In genomic region chr17:36231318-36231717, GRCm38 (mm10) we compare ENCODE assay signal across 9 mouse cellular contexts. TPM values are rescaled to one million over a fixed set of nuclear protein-coding genes. Genes with fewer than 3 reads are reported as not detected.
DNase-seq lines count a peak whose midpoint lies in the region; ATAC-seq lines count a peak whose summit lies in the region.
"Had no signal": no experiment of that assay in that cellular context is flagged by ENCODE, and none has a peak within 500 bp of the region (broad histone marks: within the 10 kb centered on the region; RNA-seq: fewer than 3 reads in every experiment).

No protein-coding gene starts in this region.

- H3K27ac ChIP-seq in liver, embryonic 11.5 days (ENCODE audit: low read depth, low read length): no peak overlapping the region
- H3K27ac ChIP-seq: hindbrain, embryonic 15.5 days had no signal

- 4% methylated on average over 36 of the region's 36 CpGs for WGBS in liver, embryonic 11.5 days

- no peaks in the 10 kb centered on the region for H3K9me3 ChIP-seq in liver, embryonic 11.5 days (ENCODE audit: control insufficient read depth, low read length)
- H3K9me3 ChIP-seq: hindbrain, embryonic 15.5 days had no signal

- no peak overlapping the region for H3K4me2 ChIP-seq in liver, embryonic 11.5 days
- H3K4me2 ChIP-seq: hindbrain, embryonic 15.5 days had no signal

- no peak overlapping the region for H3K9ac ChIP-seq in liver, embryonic 11.5 days (ENCODE audit: low read depth, low read length)
- H3K9ac ChIP-seq: hindbrain, embryonic 15.5 days had no signal

- intact Hi-C loops in heart, postnatal 14 days (cut with DNase I): no loop called here

- ATAC-seq in liver, embryonic 11.5 days (replicated peaks; ENCODE audit: low FRiP score): no peak

- peak; percentile 40 for DNase-seq in layer of hippocampus, adult 11-12 months (ENCODE audit: low spot score)
- no peak for DNase-seq in layer of hippocampus, adult 9-11 months
- peak; percentile 95 for DNase-seq in R1 (ENCODE audit: low read depth, low spot score)
- peak; percentile 62 to 82 for DNase-seq in cerebellum, postnatal 4 days (ENCODE audit: low spot score in 2 of 2)
- peak; percentile 85 to 87 for DNase-seq in heart, postnatal 14 days
- peak; percentile 100 for DNase-seq in liver, embryonic 11.5 days (ENCODE audit: low spot score)
- DNase-seq in right cerebral cortex, postnatal 25 days: peak; percentile 59
- peak; percentile 80 for DNase-seq in urinary bladder, postnatal 25 days (ENCODE audit: low spot score)

- H3K4me1 ChIP-seq in liver, embryonic 11.5 days (replicated peaks; ENCODE audit: control insufficient read depth, insufficient read depth, low read length): no peaks in the 10 kb centered on the region
- H3K4me1 ChIP-seq: hindbrain, embryonic 15.5 days had no signal

- peaks cover 54% of the 10 kb centered on the region for H3K27me3 ChIP-seq in liver, embryonic 11.5 days (replicated peaks; ENCODE audit: control insufficient read depth, insufficient read depth, low read length)

- no peak overlapping the region for H3K4me3 ChIP-seq in liver, embryonic 11.5 days (ENCODE audit: low read depth, low read length)
- H3K4me3 ChIP-seq: hindbrain, embryonic 15.5 days had no signal

- H3K36me3 ChIP-seq in liver, embryonic 11.5 days (ENCODE audit: control insufficient read depth, insufficient read depth, low read length): no peaks in the 10 kb centered on the region
- H3K36me3 ChIP-seq: hindbrain, embryonic 15.5 days had no signal

RNA-seq across cellular contexts. Expression of gene Rpp21, which starts 26.6 kb away (rescaled TPM):
- total RNA-seq in heart, postnatal 14 days (2021): 10 to 100 TPM; 33.1 to 34.2 TPM
- 101 and 112 TPM in 2 replicates for polyA plus RNA-seq in liver, embryonic 11.5 days (2014; fragmentation: Nextera tagmentation; extraction: Ambion mirVana)

RNA-seq across cellular contexts. Expression of gene Trim39, which starts 40.7 kb away (rescaled TPM):
- total RNA-seq in heart, postnatal 14 days (2021): 1 to 10 TPM; 7.7 to 7.9 TPM
- polyA plus RNA-seq in liver, embryonic 11.5 days (2014; fragmentation: Nextera tagmentation; extraction: Ambion mirVana): 13.1 and 14.9 TPM in 2 replicates

RNA-seq across cellular contexts. Expression of gene H2-T3, which starts 41.2 kb away (rescaled TPM):
- 1 to 10 TPM in 1 of 2 experiments, under 1 TPM in 1; 0.31 to 3.1 TPM for total RNA-seq in heart, postnatal 14 days (2021)
- polyA plus RNA-seq in liver, embryonic 11.5 days (2014; fragmentation: Nextera tagmentation; extraction: Ambion mirVana): not detected in 2 replicates
- polyA plus RNA-seq: hindbrain, embryonic 15.5 days had no signal

RNA-seq across cellular contexts. Expression of gene H2-M10.2, which starts 55.0 kb away (rescaled TPM):
- not detected for total RNA-seq in heart, postnatal 14 days (2021)
- polyA plus RNA-seq in liver, embryonic 11.5 days (2014; fragmentation: Nextera tagmentation; extraction: Ambion mirVana): 0.25 TPM in 1 of 2 replicates, not detected in the other
- polyA plus RNA-seq: hindbrain, embryonic 15.5 days had no signal
